24 mouse cellular contexts compared by ENCODE assay signal in the genomic region with DNA sequence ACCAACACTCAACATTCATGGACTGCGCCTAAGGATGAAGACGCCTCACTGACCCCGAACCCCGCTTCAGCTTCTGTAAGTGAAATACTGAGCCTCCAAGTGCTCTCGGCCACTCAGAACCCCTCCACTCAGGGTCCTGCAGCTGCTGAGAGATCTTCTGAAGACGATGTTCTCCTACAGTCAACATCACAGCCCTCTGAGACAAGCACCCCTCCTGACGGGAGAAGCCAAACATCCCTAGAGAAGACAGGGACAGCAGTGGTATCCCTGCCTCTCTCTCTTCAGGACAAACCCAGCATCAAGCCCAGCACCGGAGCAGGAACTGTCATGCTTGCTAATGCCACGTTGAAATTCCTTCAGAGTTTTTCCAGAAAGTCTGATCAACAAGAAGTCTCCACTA. TPM values are rescaled to one million over a fixed set of nuclear protein-coding genes. Genes with fewer than 3 reads are reported as not detected.
DNase-seq lines count a peak whose midpoint lies in the region; ATAC-seq and TF ChIP-seq lines count a peak whose summit lies in the region.
"Had no signal": no experiment of that assay in that cellular context is flagged by ENCODE, and none has a peak within 500 bp of the region (broad histone marks: within the 10 kb centered on the region; RNA-seq: fewer than 3 reads in every experiment).

No protein-coding gene starts in this region.

- no peaks in the 10 kb centered on the region for H3K36me3 ChIP-seq in heart, embryonic 13.5 days
- H3K36me3 ChIP-seq in lung, postnatal 0 days (ENCODE audit: insufficient read depth, low read length): no peaks in the 10 kb centered on the region
- H3K36me3 ChIP-seq in liver, embryonic 13.5 days: no peaks in the 10 kb centered on the region
- H3K36me3 ChIP-seq: forebrain, embryonic 12.5 days; G1E; heart, embryonic 15.5 days; hindbrain, embryonic 10.5 days; midbrain, embryonic 12.5 days; neural tube, embryonic 12.5 days had no signal

- WGBS in heart, embryonic 13.5 days: 60% methylated on average over 9 of the region's 9 CpGs
- WGBS in lung, postnatal 0 days: 47% methylated on average over 9 of the region's 9 CpGs
- 14% methylated on average over 9 of the region's 9 CpGs for WGBS in liver, embryonic 13.5 days (ENCODE audit: insufficient replicate concordance)

- TF ChIP-seq CTCF in lung, postnatal 0 days (IDR thresholded peaks at IDR 0.05): no peak

- no peaks in the 10 kb centered on the region for H3K9me3 ChIP-seq in heart, embryonic 13.5 days
- no peaks in the 10 kb centered on the region for H3K9me3 ChIP-seq in lung, postnatal 0 days (ENCODE audit: low read length)
- H3K9me3 ChIP-seq in liver, embryonic 13.5 days (replicated peaks): no peaks in the 10 kb centered on the region
- H3K9me3 ChIP-seq: forebrain, embryonic 12.5 days; G1E; heart, embryonic 15.5 days; hindbrain, embryonic 10.5 days; midbrain, embryonic 12.5 days; neural tube, embryonic 12.5 days had no signal

- no peaks in the 10 kb centered on the region for H3K4me1 ChIP-seq in heart, embryonic 13.5 days
- no peaks in the 10 kb centered on the region for H3K4me1 ChIP-seq in lung, postnatal 0 days (ENCODE audit: insufficient read depth, low read depth, low read length)
- H3K4me1 ChIP-seq in liver, embryonic 13.5 days (replicated peaks): peaks cover 17% of the 10 kb centered on the region
- H3K4me1 ChIP-seq: forebrain, embryonic 12.5 days; heart, embryonic 15.5 days; hindbrain, embryonic 10.5 days; midbrain, embryonic 12.5 days; neural tube, embryonic 12.5 days had no signal

- H3K4me2 ChIP-seq in heart, embryonic 13.5 days: no peak overlapping the region
- H3K4me2 ChIP-seq in lung, postnatal 0 days (replicated peaks; ENCODE audit: low read depth, low read length): peak overlapping the region; percentile 29; the same call in 1 of the 2 replicates
- H3K4me2 ChIP-seq in liver, embryonic 13.5 days: peak overlapping the region; percentile 37
- H3K4me2 ChIP-seq: forebrain, embryonic 12.5 days; heart, embryonic 15.5 days; midbrain, embryonic 12.5 days; neural tube, embryonic 12.5 days had no signal

- H3K27ac ChIP-seq in heart, embryonic 13.5 days (replicated peaks): no peak overlapping the region
- no peak overlapping the region for H3K27ac ChIP-seq in lung, postnatal 0 days (ENCODE audit: low read length)
- H3K27ac ChIP-seq in liver, embryonic 13.5 days: no peak overlapping the region
- H3K27ac ChIP-seq: forebrain, embryonic 12.5 days; heart, embryonic 15.5 days; hindbrain, embryonic 10.5 days; left cerebral cortex, adult 2 months; midbrain, embryonic 12.5 days; neural tube, embryonic 12.5 days had no signal

- 0 out of 2 replicates have a peak overlapping the region, but pooled peaks have one; percentile 8 for H3K4me3 ChIP-seq in heart, embryonic 13.5 days
- H3K4me3 ChIP-seq in lung, postnatal 0 days (ENCODE audit: low read depth, low read length): 0 out of 2 replicates have a peak overlapping the region, but pooled peaks have one; percentile 12
- peak overlapping the region; percentile 12; the same call in 1 of the 2 replicates for H3K4me3 ChIP-seq in liver, embryonic 13.5 days (replicated peaks)
- H3K4me3 ChIP-seq: forebrain, embryonic 12.5 days; heart, embryonic 15.5 days; hindbrain, embryonic 10.5 days; left cerebral cortex, adult 2 months; midbrain, embryonic 12.5 days; neural tube, embryonic 12.5 days had no signal

- TF ChIP-seq EP300 in lung, postnatal 0 days (IDR thresholded peaks at IDR 0.05): no peak

- no peak for DNase-seq in heart, adult 9 months (ENCODE audit: low spot score in 2 of 2)
- no peak for DNase-seq in lung, postnatal 0 days (ENCODE audit: low spot score)
- DNase-seq in lung, postnatal 4 days: no peak
- no peak for DNase-seq in liver, embryonic 13.5 days
- DNase-seq in testis, postnatal 14 days (ENCODE audit: low spot score): no peak
- DNase-seq in adrenal gland, postnatal 36 days: no peak
- DNase-seq: adrenal gland, postnatal 10 days; cerebellum, adult 11 months; cerebellum, postnatal 10 days; gastrocnemius, postnatal 10 days; kidney, adult 18-20 months; kidney, postnatal 25 days; lung, adult 18-20 months; right cerebral cortex, postnatal 4 days; thymus, postnatal 25 days had no signal

- no peak for ATAC-seq in heart, embryonic 13.5 days (ENCODE audit: extremely low read depth, insufficient number of reproducible peaks, low FRiP score, low TSS enrichment)
- ATAC-seq in lung, postnatal 0 days: no peak
- ATAC-seq in liver, embryonic 13.5 days (ENCODE audit: low read depth): no peak
- ATAC-seq: activated CD4-positive, CD25-positive, alpha-beta regulatory T cell, adult 4 months had no signal

- H3K9ac ChIP-seq in heart, embryonic 13.5 days: no peak overlapping the region
- H3K9ac ChIP-seq in lung, postnatal 0 days (replicated peaks; ENCODE audit: low read depth): no peak overlapping the region
- H3K9ac ChIP-seq in liver, embryonic 13.5 days: peak overlapping the region; percentile 49
- H3K9ac ChIP-seq: forebrain, embryonic 12.5 days; heart, embryonic 15.5 days; midbrain, embryonic 12.5 days; neural tube, embryonic 12.5 days had no signal

- no peaks in the 10 kb centered on the region for H3K27me3 ChIP-seq in heart, embryonic 13.5 days (replicated peaks)
- H3K27me3 ChIP-seq in lung, postnatal 0 days (replicated peaks; ENCODE audit: insufficient read depth, low read length): no peaks in the 10 kb centered on the region
- H3K27me3 ChIP-seq in liver, embryonic 13.5 days: no peaks in the 10 kb centered on the region
- H3K27me3 ChIP-seq: forebrain, embryonic 12.5 days; heart, embryonic 15.5 days; midbrain, embryonic 12.5 days; neural tube, embryonic 12.5 days had no signal

RNA-seq across cellular contexts. Expression of a gene that starts 19.8 kb away (rescaled TPM):
- polyA plus RNA-seq in heart, embryonic 13.5 days (2015; fragmentation: Nextera tagmentation; extraction: Ambion mirVana): 3.5 and 4.3 TPM in 2 replicates
- polyA plus RNA-seq in lung, postnatal 0 days (2015; fragmentation: Nextera tagmentation; extraction: Ambion mirVana): 7.1 and 7.4 TPM in 2 replicates
- 6.1 and 8.3 TPM in 2 replicates for polyA plus RNA-seq in liver, embryonic 13.5 days (2015; fragmentation: Nextera tagmentation; extraction: Ambion mirVana)
- total RNA-seq in adrenal gland, postnatal 36 days (2021): 1 to 10 TPM in 1 of 2 experiments, under 1 TPM in 1; 0.49 to 1.1 TPM
- polyA plus RNA-seq: activated CD4-positive, CD25-positive, alpha-beta regulatory T cell, adult 4 months; G1E had no signal
